Mouse (Mus musculus): Measurements from ENCODE around the gene Otx2.

The Otx2 gene

GRCm38 (mm10) chr14:48668761-48669303 lies 4.8 kb downstream of the Otx2 start:
- DNase-seq (ENCODE audit: low read depth, low spot score): peak; percentile 72

- peak; percentile 45 for DNase-seq (ENCODE audit: low read depth, low spot score)
These were observed 5.6 kb downstream of the Otx2 start for GRCm38 (mm10) chr14:48668051-48668481.

DNA sequence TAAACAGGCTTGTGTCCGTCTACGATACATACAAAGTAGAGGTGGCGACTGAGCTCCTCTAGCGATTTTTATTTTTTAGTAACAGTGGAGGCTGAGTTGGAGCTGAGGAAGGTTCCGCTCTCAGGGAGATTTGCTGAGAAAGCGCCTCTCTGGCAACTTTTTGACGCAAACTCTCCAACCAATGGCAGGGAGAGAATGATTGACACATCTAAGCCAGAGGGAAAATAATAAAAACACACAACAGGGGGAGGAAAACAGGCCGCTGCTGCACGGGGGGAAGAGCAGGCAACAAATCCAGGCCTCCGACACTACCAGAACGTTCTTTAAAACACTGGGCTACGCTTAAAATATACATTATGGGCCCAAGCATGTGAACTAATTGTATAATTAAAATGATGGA lies 6.2 kb downstream of the Otx2 start:
- DNase-seq (ENCODE audit: low read depth, low spot score): peak; percentile 12

GRCm38 (mm10) chr14:48666771-48667170 lies 6.8 kb downstream of the Otx2 start:
- DNase-seq (ENCODE audit: low read depth, low spot score): peak; percentile 64

DNA sequence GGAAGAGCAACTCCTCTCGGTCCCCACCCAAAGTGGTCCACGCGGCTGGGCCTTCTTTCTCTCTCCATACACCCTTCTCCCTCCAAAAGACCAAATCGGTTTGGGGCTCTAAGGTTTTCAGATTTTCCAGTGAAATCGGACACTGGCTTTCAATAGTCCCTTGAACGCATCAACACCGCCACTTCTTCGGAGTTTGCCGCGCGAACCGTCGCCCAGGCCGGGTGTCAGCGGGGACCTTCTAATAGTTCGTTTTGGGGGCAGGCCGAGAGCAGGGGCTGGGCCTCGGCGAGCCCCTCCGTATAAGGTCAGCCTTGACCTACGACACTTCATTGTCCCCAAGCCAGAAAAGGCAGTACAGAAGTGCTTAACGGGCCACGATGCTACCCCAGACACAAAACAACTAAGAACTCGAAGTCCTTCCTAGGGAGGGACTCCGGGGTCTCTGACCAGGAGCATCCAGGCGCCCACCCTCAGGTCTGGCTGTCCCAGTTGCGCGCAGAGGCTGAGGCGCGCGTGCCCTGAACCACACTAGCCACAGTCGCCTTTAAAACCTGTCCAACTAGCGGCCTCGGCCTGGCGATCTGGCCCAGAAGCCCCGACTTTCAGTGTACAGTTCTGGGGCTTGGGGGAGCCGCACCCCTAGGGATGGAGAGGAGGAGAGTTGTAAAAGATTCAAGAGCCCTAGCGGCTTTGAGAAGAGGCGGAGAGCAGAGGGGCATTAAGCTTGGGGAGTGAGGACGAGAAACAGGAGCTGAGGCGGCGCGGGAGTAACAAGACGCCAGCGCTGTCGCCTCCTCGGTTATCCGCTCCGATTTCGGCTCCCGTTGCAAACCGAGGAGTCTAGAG lies 7.6 kb downstream of the Otx2 start:
- DNase-seq (ENCODE audit: low read depth, low spot score): peak; percentile 78

- peak; percentile 78 for DNase-seq (ENCODE audit: low read depth, low spot score)
These were observed 8.5 kb downstream of the Otx2 start for GRCm38 (mm10) chr14:48664841-48665815.

DNA sequence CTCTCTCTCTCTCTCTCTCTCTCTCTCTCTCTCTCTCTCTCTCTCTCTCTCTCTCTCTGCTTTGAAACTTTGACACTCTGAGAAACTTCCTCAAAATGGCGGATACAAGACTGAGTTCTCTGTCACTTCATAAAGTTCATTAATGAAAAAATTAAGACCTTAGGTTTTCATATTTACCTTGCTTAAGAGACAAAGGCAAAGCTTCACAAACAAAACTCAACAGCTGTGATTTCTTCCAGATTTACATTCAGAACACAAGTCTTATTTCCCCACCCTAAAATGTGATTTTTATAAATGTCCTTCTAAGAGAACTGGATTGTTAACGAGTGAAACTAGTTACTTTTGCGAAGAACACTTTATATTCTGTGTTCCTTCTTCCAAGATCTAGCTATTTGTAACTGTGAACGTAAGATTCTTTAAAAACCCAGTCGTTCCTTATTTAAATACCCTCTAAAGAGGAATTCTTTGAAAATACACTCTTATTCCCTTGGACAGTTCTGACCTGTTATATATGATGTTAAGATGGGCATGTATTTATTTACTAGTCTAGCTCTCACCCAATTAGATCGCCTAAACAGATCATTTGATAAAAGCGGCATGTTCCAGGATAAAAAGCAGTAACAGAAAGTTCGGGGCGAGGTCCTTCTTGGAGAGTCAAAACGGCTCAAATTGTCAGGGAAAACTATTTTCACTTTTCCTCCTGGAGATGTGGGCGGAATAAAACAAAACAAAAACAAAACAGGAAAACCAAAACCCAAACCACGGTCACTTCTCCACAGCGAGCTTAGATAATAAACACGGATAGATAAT lies 9.4 kb downstream of the Otx2 start:
- DNase-seq (ENCODE audit: low read depth, low spot score): no peak

GRCm38 (mm10) chr14:48663531-48663930 lies 10.1 kb downstream of the Otx2 start:
- DNase-seq (ENCODE audit: low read depth, low spot score): peak; percentile 6

DNA sequence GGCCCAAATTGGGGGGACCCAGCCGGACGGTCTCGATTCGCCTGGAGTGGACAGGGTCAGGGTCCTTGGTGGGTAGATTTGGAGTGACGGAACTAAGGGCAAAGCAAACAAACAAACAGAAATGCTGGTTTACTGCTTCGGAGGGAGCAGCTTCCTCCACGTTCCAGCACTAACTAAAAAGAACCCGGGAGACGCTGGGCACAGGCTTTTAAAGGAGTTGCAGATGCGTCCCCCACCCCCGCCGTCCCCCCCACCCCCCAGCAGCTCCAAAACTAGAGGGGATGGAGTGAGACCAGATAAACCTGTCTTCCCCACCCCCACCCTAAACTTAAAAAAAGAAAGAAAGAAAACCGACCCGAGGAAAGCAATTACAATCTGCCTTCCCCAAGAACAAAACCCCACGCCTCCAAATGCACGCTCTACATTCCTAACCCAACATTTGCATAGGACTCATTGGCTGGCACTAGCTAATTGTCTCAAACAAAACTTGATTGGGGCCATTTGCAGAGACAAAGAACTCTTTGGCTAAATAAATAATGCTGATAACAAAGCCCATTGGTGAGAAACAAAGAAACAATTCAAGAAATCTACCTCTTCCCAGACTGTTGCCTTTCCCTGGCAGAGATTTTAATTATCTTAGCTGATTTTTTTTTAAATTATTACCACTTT lies 10.9 kb downstream of the Otx2 start:
- DNase-seq (ENCODE audit: low read depth, low spot score): peak; percentile 72

- peak; percentile 29 for DNase-seq (ENCODE audit: low read depth, low spot score)
These were observed 11.7 kb downstream of the Otx2 start for GRCm38 (mm10) chr14:48661646-48662567.

- peak; percentile 8 for DNase-seq (ENCODE audit: low read depth, low spot score)
These were observed 12.5 kb downstream of the Otx2 start for GRCm38 (mm10) chr14:48661151-48661550.

GRCm38 (mm10) chr14:48660593-48660992 lies 13.0 kb downstream of the Otx2 start:
- no peak for DNase-seq (ENCODE audit: low read depth, low spot score)

DNA sequence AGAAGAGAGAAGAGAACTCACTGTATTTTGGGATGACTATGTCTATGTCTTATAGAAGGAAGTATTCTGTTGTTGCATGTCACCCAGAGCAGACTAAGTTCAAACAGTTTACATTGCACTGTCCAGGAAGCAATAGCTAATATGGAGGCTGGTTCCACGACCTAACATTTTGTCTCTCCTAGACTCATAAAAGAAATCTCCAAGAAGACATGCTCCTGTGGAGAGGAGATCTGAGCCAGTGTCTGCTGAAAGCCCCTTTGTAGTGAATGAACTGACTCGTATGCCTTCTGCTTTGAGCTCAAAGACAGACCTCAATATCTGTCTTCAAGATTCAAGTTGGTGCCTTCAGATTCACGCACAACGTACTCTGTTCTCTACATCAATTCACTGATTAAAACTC lies 14.0 kb downstream of the Otx2 start:
- no peak for DNase-seq (ENCODE audit: low read depth, low spot score)

DNA sequence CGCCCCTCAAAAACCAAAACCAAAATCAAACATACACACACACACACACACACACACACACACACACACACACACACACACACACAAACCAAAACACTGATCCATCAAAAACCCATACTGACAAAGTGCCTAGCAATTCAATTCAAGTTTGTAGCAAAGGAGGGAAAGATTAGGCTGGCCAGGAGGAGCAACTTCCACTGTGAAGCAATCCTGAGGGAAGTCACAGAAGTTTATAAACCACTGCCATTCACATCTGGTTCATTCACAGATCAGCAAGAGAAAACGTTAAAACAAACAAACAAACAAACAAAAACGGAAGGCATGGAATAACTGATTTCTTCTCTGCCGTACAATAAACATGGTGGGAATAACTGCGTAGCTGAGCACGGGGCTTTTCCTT lies 16.4 kb downstream of the Otx2 start:
- no peak for DNase-seq (ENCODE audit: low read depth, low spot score)

DNA sequence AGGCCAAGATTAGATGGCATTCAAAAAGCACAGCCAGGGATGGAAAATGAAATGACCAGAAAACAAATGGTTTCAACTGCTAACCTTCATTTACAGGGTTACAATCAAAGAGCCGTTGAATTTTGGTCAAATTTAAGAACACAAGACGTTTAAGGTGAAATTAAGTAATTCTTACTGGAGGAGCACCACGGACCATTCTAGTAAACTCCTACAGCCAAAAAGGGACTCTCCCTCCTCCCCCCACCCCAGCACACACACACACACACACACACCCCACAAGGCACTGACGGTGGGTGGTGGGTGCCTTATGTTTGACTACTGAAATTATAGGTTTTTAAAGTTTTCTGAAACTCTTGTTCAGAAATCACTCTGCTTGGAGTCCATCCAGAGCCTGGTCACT lies 16.9 kb downstream of the Otx2 start:
- no peak for DNase-seq (ENCODE audit: low read depth, low spot score)

- no peak for DNase-seq (ENCODE audit: low read depth, low spot score)
These were observed 17.6 kb downstream of the Otx2 start for GRCm38 (mm10) chr14:48655792-48656550.

DNA sequence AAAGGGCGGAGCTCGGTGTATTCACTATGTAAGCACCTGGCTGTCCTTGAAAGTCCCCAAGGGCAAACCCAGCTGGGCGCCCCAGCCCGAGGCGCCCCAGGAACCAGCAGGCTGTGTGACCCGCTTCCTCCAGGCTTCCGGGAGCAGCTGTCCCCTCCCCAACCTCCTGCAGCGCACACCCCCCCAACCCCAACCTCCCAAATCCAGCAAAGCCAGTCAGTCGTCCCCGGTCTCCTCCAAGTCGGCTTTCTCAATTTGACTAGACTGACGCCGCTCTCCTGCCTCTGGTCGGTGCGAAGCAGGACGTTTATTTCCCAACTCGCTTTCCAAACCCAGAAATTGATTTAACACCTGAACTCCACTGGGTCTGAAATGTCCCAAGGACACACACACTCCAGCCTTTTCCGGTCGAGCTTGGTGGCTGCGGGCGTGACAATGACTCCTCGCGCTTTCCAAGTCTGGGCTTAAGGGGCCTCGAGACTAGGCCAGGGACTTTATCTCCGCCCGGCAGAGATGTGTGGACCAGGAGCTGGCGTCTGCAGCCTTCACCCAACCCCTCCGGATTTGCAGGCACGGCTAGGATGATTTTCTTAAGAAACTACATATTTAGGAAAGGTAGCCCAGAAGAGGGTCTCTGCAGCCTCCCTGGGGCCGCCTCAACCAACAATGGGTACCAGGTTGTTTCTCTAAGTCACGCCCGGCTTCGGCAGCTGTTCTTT lies 18.4 kb downstream of the Otx2 start:
- DNase-seq (ENCODE audit: low read depth, low spot score): peak; percentile 95

DNA sequence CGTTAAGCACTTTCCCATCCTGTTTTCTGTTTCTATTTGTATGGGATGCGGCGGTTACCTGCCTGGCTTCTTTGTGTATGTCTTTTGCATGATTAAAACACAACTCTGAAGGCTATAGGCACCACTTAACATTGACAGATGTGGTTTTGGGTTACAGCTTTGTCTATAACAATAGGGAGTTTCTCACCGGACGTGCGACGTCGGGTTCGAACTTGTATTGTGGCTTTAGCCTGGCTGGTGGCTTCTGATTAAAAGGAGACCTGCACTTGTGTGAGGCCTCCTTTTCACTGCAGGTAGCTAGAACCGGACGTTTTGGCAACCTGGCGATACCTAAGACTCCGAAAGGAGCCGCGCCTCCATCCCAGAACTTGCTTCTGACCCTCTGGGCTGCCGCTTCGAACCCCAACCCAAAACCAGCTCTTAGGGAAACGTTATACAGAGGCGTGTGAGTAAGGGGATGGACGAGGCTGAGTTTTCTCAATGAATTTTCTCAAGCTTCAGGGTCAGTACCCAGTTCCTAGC lies 19.0 kb downstream of the Otx2 start:
- DNase-seq (ENCODE audit: low read depth, low spot score): peak; percentile 90

All from ZHBTc4 (cell line).